Mouse (Mus musculus): ENCODE data around the gene Psmd2. TPM values are rescaled to one million over a fixed set of nuclear protein-coding genes. Genes with fewer than 3 reads are reported as not detected.

The Psmd2 gene
- polyA plus RNA-seq, 1 experiment from 2014 or later = 357 TPM

DNA sequence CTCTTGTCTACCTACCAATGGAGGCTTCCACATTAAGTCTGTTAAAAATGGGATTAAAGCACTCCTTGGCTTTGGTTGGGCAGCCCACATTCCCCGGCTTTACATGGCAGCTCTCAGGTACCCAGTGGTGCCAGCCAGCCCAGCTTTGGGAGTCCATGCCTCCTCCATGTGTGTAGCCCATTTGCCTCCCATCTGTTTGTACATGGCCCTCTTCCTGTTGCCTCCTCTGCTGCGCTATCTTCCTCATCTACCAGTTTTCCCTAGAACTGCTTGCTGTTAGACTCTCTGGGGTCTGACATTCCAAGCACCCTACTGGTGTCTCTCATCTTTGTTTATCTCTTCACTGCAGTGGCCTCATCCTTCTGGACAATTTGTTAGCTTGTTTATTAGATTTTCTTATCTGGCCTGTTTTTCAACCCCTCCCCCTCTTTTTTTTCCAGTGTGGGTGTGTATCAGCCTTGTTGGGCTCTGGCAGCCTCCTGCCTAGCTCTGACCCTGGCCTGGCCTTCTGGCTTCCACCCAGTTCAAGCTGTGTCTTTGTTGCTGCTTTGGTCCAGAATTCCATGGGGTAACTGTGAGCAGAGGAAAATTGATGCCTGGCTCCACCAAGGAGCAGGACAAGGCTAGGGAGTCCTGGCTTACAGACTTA lies 55.1 kb downstream of the Psmd2 start:
- peaks cover 12% of the 10 kb centered on the region for H3K4me1 ChIP-seq (replicated peaks)
- no peak overlapping the region for H3K4me2 ChIP-seq
- H3K36me3 ChIP-seq = peaks cover 29% of the 10 kb centered on the region
- no peak overlapping the region for H3K9ac ChIP-seq
- no peaks in the 10 kb centered on the region for H3K9me3 ChIP-seq
- ATAC-seq (ENCODE audit: low FRiP score, low read depth) = no peak
- H3K27ac ChIP-seq (replicated peaks) = no peak overlapping the region
- no peaks in the 10 kb centered on the region for H3K27me3 ChIP-seq
- WGBS = 83% methylated on average over 2 of the region's 2 CpGs
- no peak overlapping the region for H3K4me3 ChIP-seq

GRCm38 (mm10) chr16:20708220-20708938 lies 56.9 kb downstream of the Psmd2 start:
- Histone ChIP-seq H3K4me2 (no peak overlapping the region), H3K27me3 (no peaks in the 10 kb centered on the region), H3K4me3 (no peak overlapping the region), H3K27ac (replicated peaks) (no peak overlapping the region), H3K9ac (no peak overlapping the region), H3K4me1 (replicated peaks) (peaks cover under 1% of the 10 kb centered on the region), H3K36me3 (peaks cover 34% of the 10 kb centered on the region), H3K9me3 (no peaks in the 10 kb centered on the region)
- WGBS = 92% methylated on average over 21 of the region's 21 CpGs
- ATAC-seq (ENCODE audit: low FRiP score, low read depth) = peak; percentile 19; the same call in 1 of the 2 replicates

GRCm38 (mm10) chr16:20708939-20709734 lies 57.7 kb downstream of the Psmd2 start:
- H3K27ac ChIP-seq (replicated peaks) = no peak overlapping the region
- H3K4me3 ChIP-seq = no peak overlapping the region
- peaks cover 8% of the 10 kb centered on the region for H3K4me1 ChIP-seq (replicated peaks)
- H3K27me3 ChIP-seq = no peaks in the 10 kb centered on the region
- H3K9me3 ChIP-seq = no peaks in the 10 kb centered on the region
- H3K36me3 ChIP-seq = peaks cover 33% of the 10 kb centered on the region
- no peak overlapping the region for H3K4me2 ChIP-seq
- H3K9ac ChIP-seq = no peak overlapping the region
- WGBS = 73% methylated on average over 19 of the region's 19 CpGs
- ATAC-seq (ENCODE audit: low FRiP score, low read depth) = peak; percentile 31

DNA sequence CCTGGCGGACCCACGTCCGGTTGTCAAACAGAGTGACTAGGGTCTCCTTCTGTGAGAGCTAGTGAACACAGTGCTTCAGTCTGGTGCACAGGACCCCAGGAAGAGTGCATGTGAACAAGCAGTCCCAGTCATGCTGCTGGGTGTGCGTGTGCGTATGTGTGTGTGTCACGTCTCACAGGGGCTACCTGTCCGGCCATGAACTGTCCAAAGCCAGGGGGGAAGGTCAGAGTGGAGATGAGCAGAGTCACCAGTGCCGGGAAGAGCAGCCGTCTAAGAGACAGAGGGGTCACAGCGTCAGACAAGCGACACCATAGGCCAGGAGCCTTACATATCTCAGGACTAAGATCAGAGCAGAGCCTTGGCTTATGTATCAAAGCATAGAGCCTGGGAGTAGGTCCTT lies 58.9 kb downstream of the Psmd2 start:
- WGBS = 94% methylated on average over 11 of the region's 11 CpGs
- no peak overlapping the region for H3K4me2 ChIP-seq
- no peak for ATAC-seq (ENCODE audit: low FRiP score, low read depth)
- H3K4me1 ChIP-seq (replicated peaks) = peaks cover 20% of the 10 kb centered on the region
- H3K27me3 ChIP-seq = no peaks in the 10 kb centered on the region
- no peak overlapping the region for H3K4me3 ChIP-seq
- no peak overlapping the region for H3K9ac ChIP-seq
- peaks cover 33% of the 10 kb centered on the region for H3K36me3 ChIP-seq
- no peak overlapping the region for H3K27ac ChIP-seq (replicated peaks)
- no peaks in the 10 kb centered on the region for H3K9me3 ChIP-seq

GRCm38 (mm10) chr16:20710810-20711209 lies 59.4 kb downstream of the Psmd2 start:
- ATAC-seq (ENCODE audit: low FRiP score, low read depth) = no peak
- no peaks in the 10 kb centered on the region for H3K27me3 ChIP-seq
- peaks cover 23% of the 10 kb centered on the region for H3K4me1 ChIP-seq (replicated peaks)
- WGBS = 87% methylated on average over 4 of the region's 4 CpGs
- no peak overlapping the region for H3K4me2 ChIP-seq
- no peaks in the 10 kb centered on the region for H3K9me3 ChIP-seq
- H3K9ac ChIP-seq = no peak overlapping the region
- peaks cover 30% of the 10 kb centered on the region for H3K36me3 ChIP-seq
- H3K4me3 ChIP-seq = no peak overlapping the region
- no peak overlapping the region for H3K27ac ChIP-seq (replicated peaks)

DNA sequence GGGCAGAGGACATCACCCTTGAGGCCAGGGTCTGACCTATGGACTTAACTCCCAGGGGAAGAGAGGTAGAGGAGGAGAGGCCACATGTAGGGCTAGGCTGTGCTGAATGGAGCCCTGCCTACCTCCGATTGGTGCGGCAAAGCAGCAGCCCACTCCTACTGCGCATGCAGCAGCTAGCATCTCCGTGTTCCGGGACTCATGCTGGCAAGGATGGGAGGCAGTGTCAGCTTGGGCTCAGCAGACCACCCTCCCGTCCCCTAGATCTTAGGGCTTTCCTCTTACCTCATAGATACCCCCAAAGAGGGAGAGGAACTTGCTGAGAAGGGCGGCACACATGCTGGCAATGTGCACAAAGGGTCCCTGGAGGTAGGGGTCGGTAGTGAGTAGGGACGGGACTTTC lies 60.7 kb downstream of the Psmd2 start:
- no peak for ATAC-seq (ENCODE audit: low FRiP score, low read depth)
- Histone ChIP-seq H3K27me3 (no peaks in the 10 kb centered on the region), H3K4me2 (no peak overlapping the region), H3K9me3 (no peaks in the 10 kb centered on the region), H3K36me3 (peaks cover 27% of the 10 kb centered on the region), H3K4me3 (no peak overlapping the region), H3K27ac (replicated peaks) (no peak overlapping the region), H3K4me1 (replicated peaks) (peaks cover 28% of the 10 kb centered on the region), H3K9ac (no peak overlapping the region)
- WGBS = 84% methylated on average over 9 of the region's 9 CpGs

DNA sequence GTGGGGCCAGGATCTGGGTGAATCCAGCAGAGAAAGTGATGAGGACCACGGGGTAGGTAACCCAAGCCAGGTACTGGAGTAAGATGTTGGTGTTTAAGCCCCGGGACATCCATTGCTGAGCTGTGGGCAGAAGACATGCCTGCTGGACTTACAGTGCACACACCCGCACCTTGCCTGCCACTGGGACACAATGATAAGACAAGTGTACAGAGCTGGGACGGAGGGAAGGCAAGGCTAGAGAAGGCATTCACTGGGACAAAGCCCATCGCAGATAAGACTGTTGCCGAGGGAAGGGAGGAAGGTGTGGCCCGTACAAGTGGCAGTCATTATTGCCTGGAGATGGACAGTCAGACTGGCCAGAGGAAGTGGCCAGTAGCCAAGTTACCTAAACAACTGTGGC lies 61.4 kb downstream of the Psmd2 start:
- Histone ChIP-seq H3K4me3 (no peak overlapping the region), H3K36me3 (peaks cover 20% of the 10 kb centered on the region), H3K4me1 (replicated peaks) (peaks cover 28% of the 10 kb centered on the region), H3K27ac (replicated peaks) (no peak overlapping the region), H3K9me3 (no peaks in the 10 kb centered on the region), H3K9ac (no peak overlapping the region), H3K4me2 (no peak overlapping the region), H3K27me3 (no peaks in the 10 kb centered on the region)
- ATAC-seq (ENCODE audit: low FRiP score, low read depth) = no peak
- WGBS = 91% methylated on average over 7 of the region's 7 CpGs

MicroRNA genes within 50 kb of the gene (microRNA counts, 519-probe panel; counts per million panel counts)
- 2,614 counts per million, percentile 45 among the panel's probes with 10 or more counts for microRNA mmu-miR-1224

Small RNA genes lying within 50 kb of the gene (microRNA-seq; reads per million reads assigned to microRNA genes)
- gene Mir1224 = 74.3 reads per million, percentile 48 among the genes with 10 or more reads in this experiment

Other genes with a start within 250 kb of the Psmd2 start
- gene Abcc5, start 225.3 kb upstream of the Psmd2 start, polyA plus RNA-seq (2015; fragmentation: Nextera tagmentation; extraction: Ambion mirVana) = 137 and 143 TPM in 2 replicates
- 101 TPM in 2 replicates for gene Eif2b5, start 152.8 kb upstream of the Psmd2 start, polyA plus RNA-seq (2015; fragmentation: Nextera tagmentation; extraction: Ambion mirVana)
- 37.5 and 44.3 TPM in 2 replicates for gene Dvl3, start 134.7 kb upstream of the Psmd2 start, polyA plus RNA-seq (2015; fragmentation: Nextera tagmentation; extraction: Ambion mirVana)
- gene Ap2m1, start 116.2 kb upstream of the Psmd2 start, polyA plus RNA-seq (2015; fragmentation: Nextera tagmentation; extraction: Ambion mirVana) = 1,171 and 1,212 TPM in 2 replicates
- 80.6 and 81.7 TPM in 2 replicates for gene Abcf3, start 103.1 kb upstream of the Psmd2 start, polyA plus RNA-seq (2015; fragmentation: Nextera tagmentation; extraction: Ambion mirVana)
- 28.7 and 33.4 TPM in 2 replicates for gene Vwa5b2, start 62.2 kb upstream of the Psmd2 start, polyA plus RNA-seq (2015; fragmentation: Nextera tagmentation; extraction: Ambion mirVana)
- 10.7 and 11.0 TPM in 2 replicates for gene Eef1akmt4, start 40.1 kb upstream of the Psmd2 start, polyA plus RNA-seq (2015; fragmentation: Nextera tagmentation; extraction: Ambion mirVana)
- not detected in 2 replicates for gene Gm49333, start 40.0 kb upstream of the Psmd2 start, polyA plus RNA-seq (2015; fragmentation: Nextera tagmentation; extraction: Ambion mirVana)
- 36.5 and 46.2 TPM in 2 replicates for gene Alg3, start 39.9 kb upstream of the Psmd2 start, polyA plus RNA-seq (2015; fragmentation: Nextera tagmentation; extraction: Ambion mirVana)
- 42.6 and 43.0 TPM in 2 replicates for gene Camk2n2, start 30.4 kb upstream of the Psmd2 start, polyA plus RNA-seq (2015; fragmentation: Nextera tagmentation; extraction: Ambion mirVana)
- gene Ece2, start 21.8 kb upstream of the Psmd2 start, polyA plus RNA-seq (2015; fragmentation: Nextera tagmentation; extraction: Ambion mirVana) = 15.1 and 18.1 TPM in 2 replicates
- gene Eif4g1, start 16.7 kb downstream of the Psmd2 start, polyA plus RNA-seq (2015; fragmentation: Nextera tagmentation; extraction: Ambion mirVana) = 145 and 148 TPM in 2 replicates
- 45.5 and 47.5 TPM in 2 replicates for gene Fam131a, start 41.6 kb downstream of the Psmd2 start, polyA plus RNA-seq (2015; fragmentation: Nextera tagmentation; extraction: Ambion mirVana)
- gene Polr2h, start 66.0 kb downstream of the Psmd2 start, polyA plus RNA-seq (2015; fragmentation: Nextera tagmentation; extraction: Ambion mirVana) = 89.0 and 89.8 TPM in 2 replicates
- 33.7 and 36.0 TPM in 2 replicates for gene Clcn2, start 66.1 kb downstream of the Psmd2 start, polyA plus RNA-seq (2015; fragmentation: Nextera tagmentation; extraction: Ambion mirVana)
- 6.3 and 6.5 TPM in 2 replicates for gene Chrd, start 81.5 kb downstream of the Psmd2 start, polyA plus RNA-seq (2015; fragmentation: Nextera tagmentation; extraction: Ambion mirVana)
- gene Thpo, start 82.9 kb downstream of the Psmd2 start, polyA plus RNA-seq (2015; fragmentation: Nextera tagmentation; extraction: Ambion mirVana) = 0.85 and 1.4 TPM in 2 replicates

All from hindbrain, embryonic 15.5 days (tissue).